Mouse (Mus musculus): ENCODE measurements around the gene Crnn. TPM values are rescaled to one million over a fixed set of nuclear protein-coding genes. Genes with fewer than 3 reads are reported as not detected.

The Crnn gene
- polyA plus RNA-seq (2015; fragmentation: Nextera tagmentation; extraction: Ambion mirVana): not detected in 2 replicates

DNA sequence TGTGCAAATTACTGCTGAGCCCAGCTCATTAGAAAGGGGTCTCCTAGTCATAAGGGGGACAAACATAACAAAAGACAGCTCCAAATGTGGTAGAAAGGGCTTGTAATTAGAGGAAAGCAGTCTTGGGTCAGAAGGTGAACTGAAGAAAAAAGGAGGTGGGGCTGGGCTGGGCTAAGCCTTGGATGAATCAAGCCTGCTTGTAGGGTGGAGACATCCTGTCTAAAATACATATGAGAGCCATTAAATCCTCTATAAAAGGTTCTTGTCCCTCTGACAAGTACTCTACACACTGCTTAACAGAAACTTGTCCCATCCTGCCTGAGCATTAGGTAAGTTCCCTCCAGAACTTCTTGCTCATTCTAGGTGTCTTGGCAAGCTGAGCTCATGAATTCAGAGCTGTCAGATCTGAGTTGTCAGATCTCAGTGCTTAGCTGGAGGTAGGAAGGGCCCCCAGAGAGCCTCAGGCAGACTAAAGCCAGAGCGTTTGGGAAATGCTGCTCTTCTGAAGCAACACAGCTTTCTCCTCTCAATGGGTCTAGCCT is at the start of gene Crnn:
Crnn (plus strand) TSS at position 278 of the 542 bp plus-strand sequence.
- Histone ChIP-seq H3K9ac (replicated peaks) (no peak within 1 kb of the TSS), H3K27ac (replicated peaks) (no peak within 1 kb of the TSS), H3K4me2 (no peak within 1 kb of the TSS), H3K4me3 (replicated peaks) (no peak within 1 kb of the TSS), H3K36me3 (no peaks in the 10 kb centered on the region), H3K27me3 (replicated peaks) (no peaks in the 10 kb centered on the region), H3K4me1 (no peaks in the 10 kb centered on the region), H3K9me3 (replicated peaks) (no peaks in the 10 kb centered on the region)
- no peak for ATAC-seq (ENCODE audit: low FRiP score)
- WGBS: 60% methylated on average over 1 of the region's 1 CpGs

DNA sequence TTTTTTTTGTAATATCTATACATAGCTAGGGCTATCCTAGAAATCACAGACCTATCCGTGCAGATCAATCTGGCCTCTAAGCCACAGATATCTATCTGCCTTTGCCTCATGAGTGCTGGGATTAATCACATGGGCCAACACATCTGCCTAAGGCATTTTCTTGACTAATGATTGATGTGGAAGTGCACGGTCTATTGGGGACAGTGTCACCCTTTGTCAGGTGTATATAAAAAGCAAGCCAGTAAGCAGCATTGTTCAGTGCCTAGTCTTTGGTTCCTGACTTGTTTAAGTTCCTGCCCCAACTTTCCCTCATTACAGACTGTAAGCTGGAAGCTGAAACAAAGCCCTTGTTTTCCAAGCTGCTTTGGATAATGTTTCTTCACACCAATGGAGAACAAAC is 48.1 kb upstream of the Crnn start:
- no peak for ATAC-seq (ENCODE audit: low FRiP score)
- H3K4me2 ChIP-seq: no peak overlapping the region
- 78% methylated on average over 2 of the region's 2 CpGs for WGBS

DNA sequence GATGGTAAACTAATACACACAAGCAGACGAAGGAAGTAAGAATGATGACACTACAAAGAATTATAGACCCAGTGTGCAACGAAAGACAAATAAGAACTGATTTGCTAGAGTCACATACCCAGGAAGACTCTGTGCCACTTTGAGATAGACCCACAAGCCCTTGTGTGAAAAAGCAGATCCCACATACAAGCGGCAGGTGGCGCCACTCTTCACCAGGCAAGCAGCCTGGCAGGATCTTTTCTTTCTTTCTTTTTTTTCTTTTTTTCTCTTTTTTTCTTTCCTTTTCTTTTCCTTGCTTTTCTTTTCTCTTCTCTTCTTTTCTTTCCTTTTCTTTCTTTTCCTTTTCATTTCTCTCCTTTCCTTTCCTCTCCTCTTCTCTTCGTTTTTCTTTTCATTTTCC is 32.9 kb upstream of the Crnn start:
- no peak for ATAC-seq (ENCODE audit: low FRiP score)
- WGBS: 53% methylated on average over 5 of the region's 5 CpGs
- Histone ChIP-seq H3K9ac (replicated peaks) (no peak overlapping the region), H3K4me3 (replicated peaks) (no peak overlapping the region), H3K27me3 (replicated peaks) (no peaks in the 10 kb centered on the region), H3K9me3 (replicated peaks) (no peaks in the 10 kb centered on the region), H3K4me1 (no peaks in the 10 kb centered on the region), H3K36me3 (no peaks in the 10 kb centered on the region), H3K27ac (replicated peaks) (no peak overlapping the region), H3K4me2 (no peak overlapping the region)

More for the DNA sequence above, 48.1 kb upstream of the Crnn start:
- no peaks in the 10 kb centered on the region for H3K4me1 ChIP-seq
- no peak overlapping the region for H3K9ac ChIP-seq (replicated peaks)
- H3K27ac ChIP-seq (replicated peaks): no peak overlapping the region
- no peaks in the 10 kb centered on the region for H3K9me3 ChIP-seq (replicated peaks)
- H3K4me3 ChIP-seq (replicated peaks): no peak overlapping the region
- H3K27me3 ChIP-seq (replicated peaks): no peaks in the 10 kb centered on the region
- H3K36me3 ChIP-seq: no peaks in the 10 kb centered on the region

DNA sequence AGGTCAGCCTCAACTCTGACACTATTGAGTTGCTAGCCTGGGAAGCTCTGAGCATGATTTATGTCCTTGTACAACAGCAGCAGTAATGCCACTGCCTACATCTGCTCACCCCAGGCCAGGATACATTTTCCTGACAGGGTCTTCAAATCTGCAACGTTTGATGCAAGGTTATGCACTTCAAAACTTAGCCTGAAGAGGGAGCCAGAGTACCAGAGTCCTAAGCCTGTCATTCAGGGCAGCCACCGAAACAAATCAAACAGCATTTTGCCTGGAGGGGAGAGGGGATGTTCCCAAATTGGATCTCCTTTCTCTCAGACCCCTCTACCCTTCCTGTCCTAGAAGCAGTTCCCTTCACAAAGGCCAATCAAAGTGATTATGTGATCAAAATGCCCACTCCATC is 30.1 kb upstream of the Crnn start:
- Histone ChIP-seq H3K36me3 (no peaks in the 10 kb centered on the region), H3K27ac (replicated peaks) (no peak overlapping the region), H3K4me2 (no peak overlapping the region), H3K9ac (replicated peaks) (no peak overlapping the region), H3K4me1 (no peaks in the 10 kb centered on the region), H3K27me3 (replicated peaks) (no peaks in the 10 kb centered on the region), H3K4me3 (replicated peaks) (no peak overlapping the region), H3K9me3 (replicated peaks) (no peaks in the 10 kb centered on the region)
- ATAC-seq (ENCODE audit: low FRiP score): no peak
- 3% methylated on average over 2 of the region's 2 CpGs for WGBS

DNA sequence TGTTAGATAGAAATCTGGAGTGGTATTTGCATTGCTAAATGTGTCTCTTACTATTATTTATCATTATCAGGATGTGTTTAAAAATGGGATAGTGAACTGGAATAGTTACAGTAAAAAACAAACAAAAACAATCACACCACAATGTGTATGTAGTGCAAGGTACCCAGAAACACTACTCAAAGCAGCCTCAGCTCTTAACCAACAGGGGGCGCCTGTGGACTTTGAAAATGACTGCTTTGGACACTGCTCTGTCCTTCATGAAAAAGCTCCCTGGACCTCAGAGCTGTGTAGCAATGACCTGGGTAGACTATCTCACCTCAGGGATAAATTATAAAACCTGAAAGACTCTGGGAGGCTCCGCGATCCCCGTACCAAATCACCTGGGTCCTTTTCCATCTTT is 25.5 kb upstream of the Crnn start:
- no peak overlapping the region for H3K4me3 ChIP-seq (replicated peaks)

DNA sequence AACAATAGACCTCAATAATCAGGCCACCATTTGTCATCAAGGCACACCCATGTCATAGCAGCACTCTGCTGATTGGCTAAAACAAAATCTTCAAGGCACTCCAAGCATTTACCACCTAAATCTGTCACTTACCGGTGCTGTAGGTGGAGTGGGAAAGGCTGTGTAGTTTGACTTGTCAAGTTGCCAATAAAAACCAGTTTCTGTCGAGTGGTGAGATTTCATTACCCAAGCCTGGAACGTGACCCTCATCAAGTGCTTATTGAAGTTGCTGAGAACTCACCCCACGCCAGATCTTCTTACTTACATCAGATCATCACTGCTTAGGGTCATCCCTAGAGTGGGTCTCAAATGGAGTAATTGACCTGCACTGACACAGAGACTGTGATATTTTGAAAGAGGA is 16.5 kb upstream of the Crnn start:
- no peak for ATAC-seq (ENCODE audit: low FRiP score)
- Histone ChIP-seq H3K9me3 (replicated peaks) (no peaks in the 10 kb centered on the region), H3K27ac (replicated peaks) (no peak overlapping the region), H3K36me3 (no peaks in the 10 kb centered on the region), H3K9ac (replicated peaks) (no peak overlapping the region), H3K4me3 (replicated peaks) (no peak overlapping the region), H3K4me1 (no peaks in the 10 kb centered on the region), H3K27me3 (replicated peaks) (no peaks in the 10 kb centered on the region), H3K4me2 (no peak overlapping the region)
- 53% methylated on average over 4 of the region's 4 CpGs for WGBS

More for the DNA sequence above, 25.5 kb upstream of the Crnn start:
- no peak overlapping the region for H3K4me2 ChIP-seq
- no peaks in the 10 kb centered on the region for H3K36me3 ChIP-seq
- H3K9ac ChIP-seq (replicated peaks): no peak overlapping the region
- no peak overlapping the region for H3K27ac ChIP-seq (replicated peaks)
- no peaks in the 10 kb centered on the region for H3K9me3 ChIP-seq (replicated peaks)
- no peaks in the 10 kb centered on the region for H3K4me1 ChIP-seq
- no peaks in the 10 kb centered on the region for H3K27me3 ChIP-seq (replicated peaks)
- 51% methylated on average over 4 of the region's 4 CpGs for WGBS
- ATAC-seq (ENCODE audit: low FRiP score): no peak

DNA sequence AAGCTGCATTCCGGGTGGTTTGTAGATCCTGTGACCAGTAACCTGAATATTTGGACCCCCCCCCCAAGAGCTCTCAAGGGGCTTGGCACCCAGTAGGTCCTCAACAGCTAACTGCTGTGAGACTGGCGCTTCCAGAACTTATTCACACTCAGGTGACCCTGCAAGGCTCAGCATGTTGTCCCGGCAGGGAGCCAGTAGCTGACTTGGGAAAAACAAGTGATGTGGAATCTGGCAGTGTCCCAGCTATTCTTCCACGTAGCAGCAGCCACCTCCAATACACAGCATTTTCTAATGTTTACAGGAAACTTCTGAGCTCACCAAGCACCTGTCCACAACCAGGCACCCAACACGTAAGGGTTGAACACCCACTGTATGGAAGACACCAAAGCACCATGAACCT is 15.5 kb upstream of the Crnn start:
- no peak for ATAC-seq (ENCODE audit: low FRiP score)
- Histone ChIP-seq H3K27me3 (replicated peaks) (no peaks in the 10 kb centered on the region), H3K36me3 (no peaks in the 10 kb centered on the region), H3K4me1 (no peaks in the 10 kb centered on the region), H3K4me2 (no peak overlapping the region), H3K9ac (replicated peaks) (no peak overlapping the region), H3K9me3 (replicated peaks) (no peaks in the 10 kb centered on the region), H3K4me3 (replicated peaks) (no peak overlapping the region), H3K27ac (replicated peaks) (no peak overlapping the region)
- whole genome bisulfite sequencing: 58% methylated on average over 5 of the region's 5 CpGs

DNA sequence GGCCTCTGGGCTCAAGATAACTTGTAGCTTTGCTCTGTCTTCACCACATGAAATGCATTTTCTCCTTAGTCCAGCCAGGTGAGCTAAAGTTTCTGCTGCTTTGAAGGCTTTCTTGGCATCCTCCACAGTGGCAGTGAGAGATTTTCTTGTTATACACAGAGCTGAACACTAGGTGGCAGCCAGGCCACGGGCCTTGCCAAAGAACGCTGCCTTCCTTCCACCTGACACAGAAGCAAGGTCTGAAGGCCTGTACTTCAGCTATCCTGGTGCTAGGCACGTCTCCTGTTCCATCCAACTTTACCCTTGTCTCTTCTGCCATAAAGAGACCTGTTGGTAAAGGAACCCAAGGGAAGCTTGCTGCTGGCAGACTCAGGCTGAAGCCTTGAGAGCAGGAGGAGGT is 14.1 kb upstream of the Crnn start:
- Histone ChIP-seq H3K4me2 (no peak overlapping the region), H3K9ac (replicated peaks) (no peak overlapping the region), H3K4me1 (no peaks in the 10 kb centered on the region), H3K36me3 (no peaks in the 10 kb centered on the region), H3K27ac (replicated peaks) (no peak overlapping the region), H3K9me3 (replicated peaks) (no peaks in the 10 kb centered on the region), H3K27me3 (replicated peaks) (no peaks in the 10 kb centered on the region), H3K4me3 (replicated peaks) (no peak overlapping the region)
- WGBS: 11% methylated on average over 3 of the region's 3 CpGs
- ATAC-seq (ENCODE audit: low FRiP score): peak; percentile 86

DNA sequence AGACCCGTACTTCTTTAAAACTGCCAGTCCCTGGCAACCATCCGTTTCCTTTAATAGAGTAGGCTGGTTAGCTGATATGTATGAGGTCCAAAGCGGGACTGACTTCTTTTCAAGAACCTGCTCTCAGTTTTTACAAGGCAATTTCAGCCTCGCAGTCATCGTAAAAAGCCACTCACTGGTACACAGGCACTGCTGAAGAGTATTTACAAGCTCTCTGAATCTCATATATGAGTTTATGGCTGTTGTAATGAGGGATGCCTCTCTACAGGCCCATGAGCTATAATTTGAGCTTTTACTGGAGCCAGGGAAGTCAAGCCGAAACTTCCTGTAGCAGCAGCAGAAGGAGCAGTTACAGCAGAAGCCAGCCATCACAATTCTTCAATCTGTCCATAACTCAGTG is 17.9 kb downstream of the Crnn start:
- no peaks in the 10 kb centered on the region for H3K9me3 ChIP-seq (replicated peaks)
- H3K4me3 ChIP-seq (replicated peaks): no peak overlapping the region
- ATAC-seq (ENCODE audit: low FRiP score): peak; percentile 79
- no peak overlapping the region for H3K9ac ChIP-seq (replicated peaks)
- 20% methylated on average over 6 of the region's 6 CpGs for WGBS
- H3K4me1 ChIP-seq: no peaks in the 10 kb centered on the region; the same call in 1 of the 2 replicates
- no peaks in the 10 kb centered on the region for H3K27me3 ChIP-seq (replicated peaks)
- H3K4me2 ChIP-seq: no peak overlapping the region
- H3K36me3 ChIP-seq: no peaks in the 10 kb centered on the region
- H3K27ac ChIP-seq (replicated peaks): no peak overlapping the region

DNA sequence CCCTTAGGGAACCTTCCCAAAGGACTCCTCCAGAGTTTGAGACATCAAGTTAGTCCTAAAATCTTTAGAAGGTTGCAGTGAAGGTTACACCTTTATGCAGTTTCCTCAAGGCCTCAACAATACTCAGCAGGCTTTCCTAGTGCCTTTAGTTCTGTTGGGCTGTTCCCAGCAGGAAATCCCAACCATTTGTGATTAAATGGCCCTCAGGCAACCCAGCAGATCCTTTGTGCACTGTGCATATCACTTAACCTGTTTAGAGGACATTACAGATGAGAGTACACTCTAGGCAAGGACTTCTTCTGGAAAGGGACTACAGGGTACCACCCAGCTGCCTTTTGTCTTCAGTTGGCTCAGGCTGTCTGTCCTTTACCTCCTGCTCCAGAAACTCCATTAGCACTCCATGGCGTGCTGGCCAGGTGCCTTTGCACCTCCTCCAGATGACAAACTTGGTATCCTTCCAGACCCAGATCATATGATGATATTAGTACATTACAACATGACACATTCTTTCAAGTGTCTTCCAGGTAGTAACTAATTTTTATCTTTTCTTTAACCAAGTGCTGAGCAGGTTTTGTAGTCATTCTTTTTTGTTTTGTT is 18.5 kb downstream of the Crnn start:
- Histone ChIP-seq H3K36me3 (no peaks in the 10 kb centered on the region), H3K4me2 (no peak overlapping the region), H3K9ac (replicated peaks) (no peak overlapping the region), H3K4me3 (replicated peaks) (no peak overlapping the region), H3K27ac (replicated peaks) (no peak overlapping the region), H3K4me1 (no peaks in the 10 kb centered on the region; the same call in 1 of the 2 replicates), H3K9me3 (replicated peaks) (no peaks in the 10 kb centered on the region), H3K27me3 (replicated peaks) (no peaks in the 10 kb centered on the region)
- no peak for ATAC-seq (ENCODE audit: low FRiP score)
- WGBS: 42% methylated on average over 1 of the region's 1 CpGs

DNA sequence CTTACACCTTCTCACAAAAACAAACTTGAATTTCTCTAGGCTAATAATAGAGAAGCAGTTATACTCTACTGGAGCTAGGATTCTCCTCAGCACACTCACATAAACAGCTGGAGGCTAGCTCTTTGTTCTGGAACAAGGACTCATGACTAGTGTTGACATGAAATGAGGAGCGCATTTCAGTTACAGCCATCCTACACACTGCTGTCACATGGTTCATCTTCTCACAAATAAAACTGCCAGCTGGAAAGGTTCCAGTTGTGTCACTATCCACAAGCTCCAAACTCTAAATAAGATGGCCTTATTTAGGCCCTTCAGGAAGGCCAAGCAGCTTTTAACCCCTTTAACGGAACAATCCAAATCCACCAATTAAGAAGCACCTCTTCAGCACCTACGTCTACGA is 36.3 kb downstream of the Crnn start:
- Histone ChIP-seq H3K27ac (replicated peaks) (no peak overlapping the region), H3K4me2 (no peak overlapping the region), H3K9ac (replicated peaks) (no peak overlapping the region), H3K4me1 (no peaks in the 10 kb centered on the region), H3K27me3 (replicated peaks) (no peaks in the 10 kb centered on the region), H3K36me3 (no peaks in the 10 kb centered on the region), H3K9me3 (replicated peaks) (no peaks in the 10 kb centered on the region), H3K4me3 (replicated peaks) (no peak overlapping the region)
- WGBS: 96% methylated on average over 4 of the region's 4 CpGs
- ATAC-seq (ENCODE audit: low FRiP score): no peak

DNA sequence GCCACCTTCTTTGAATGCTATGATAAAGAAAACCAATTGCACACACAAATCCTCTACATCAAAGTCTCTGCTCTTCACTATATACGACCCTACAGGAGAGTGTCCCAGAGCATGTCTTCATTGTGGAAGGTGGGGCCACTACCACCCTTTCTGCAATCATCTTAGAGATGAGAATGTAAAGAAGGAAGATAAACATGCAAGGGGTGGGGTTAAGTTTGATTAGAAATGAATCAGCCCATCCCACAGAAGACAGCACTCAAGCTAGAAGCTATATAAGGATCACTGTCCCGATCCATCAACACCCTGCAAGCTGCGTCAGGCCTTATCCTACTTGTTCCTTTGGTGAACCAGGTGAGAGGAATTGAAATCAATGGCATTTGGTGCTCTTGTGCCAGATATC is 52.4 kb downstream of the Crnn start, which contains the start of gene Flg2:
Flg2 (plus strand) TSS at position 301 of the 400 bp plus-strand sequence.
- H3K9ac ChIP-seq (replicated peaks): no peak within 1 kb of the TSS
- no peaks in the 10 kb centered on the region for H3K36me3 ChIP-seq
- ATAC-seq (ENCODE audit: low FRiP score): no peak
- no peaks in the 10 kb centered on the region for H3K4me1 ChIP-seq
- no peak within 1 kb of the TSS for H3K4me2 ChIP-seq
- 89% methylated on average over 3 of the region's 3 CpGs for WGBS
- H3K9me3 ChIP-seq (replicated peaks): no peaks in the 10 kb centered on the region
- H3K27ac ChIP-seq (replicated peaks): no peak within 1 kb of the TSS
- H3K27me3 ChIP-seq (replicated peaks): no peaks in the 10 kb centered on the region
- no peak within 1 kb of the TSS for H3K4me3 ChIP-seq (replicated peaks)
